Mouse (Mus musculus) adrenal gland, postnatal 25 days (tissue): Measurements from ENCODE around the gene Olfm3. TPM values are rescaled to one million over a fixed set of nuclear protein-coding genes. Genes with fewer than 3 reads are reported as not detected.
A peak's percentile ranks its signal among the peaks of the same experiment; 100 is the strongest.

Experiments used
- DNase-seq: peaks from one replicate; pipeline ENCODE4 v3.0.0; 2021; ENCODE audit warnings: mixed read lengths
- long read RNA-seq: library from polyadenylated mRNA; stranded (forward); transcript quantifications from one replicate; pipeline ENCODE4 v2.0.0, GENCODE M21; 2021
- total RNA-seq: library from RNA; stranded (reverse); gene quantifications from 2 replicates; pipeline ENCODE4 v1.2.3, GENCODE M21; 2021

Olfm3 gene
- 1.4 and 4.0 TPM in 2 replicates for total RNA-seq
- long read RNA-seq, full-length matches to known transcripts = 4 of 6 reads
- long read RNA-seq, partial matches to known transcripts = 2 of 6 reads
- long read RNA-seq, other reads (novel, unspliced or antisense) = 0 of 6 reads

DNA sequence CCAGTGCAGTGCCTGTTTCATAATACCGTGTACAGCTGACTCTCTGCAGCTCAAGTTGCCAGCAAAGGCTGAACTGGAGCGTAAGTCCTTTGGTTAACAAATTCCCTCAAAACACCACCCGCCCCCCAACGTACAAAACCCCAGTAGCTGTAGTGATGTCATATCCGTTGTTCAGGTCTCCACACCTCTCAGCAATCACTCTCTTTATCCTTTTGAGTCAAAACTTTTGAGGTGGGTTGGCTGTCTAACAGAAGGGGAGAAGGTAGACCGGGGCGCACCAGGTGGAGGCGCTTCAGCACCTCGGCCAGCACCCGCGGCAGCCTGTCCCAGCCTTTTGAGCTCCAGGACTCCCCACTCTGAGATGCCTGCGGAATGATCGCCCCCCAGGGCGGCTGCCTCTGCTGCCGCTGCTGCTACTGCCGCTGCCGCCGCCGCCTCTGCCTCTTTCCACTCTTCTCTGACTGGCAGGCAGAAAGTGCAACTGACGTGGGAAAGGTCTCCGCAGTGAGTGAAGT lies at the start of gene Olfm3:
TSS of gene Olfm3 (plus strand) at position 155 of the 515 bp plus-strand sequence.
- DNase-seq = peak; percentile 54

DNA sequence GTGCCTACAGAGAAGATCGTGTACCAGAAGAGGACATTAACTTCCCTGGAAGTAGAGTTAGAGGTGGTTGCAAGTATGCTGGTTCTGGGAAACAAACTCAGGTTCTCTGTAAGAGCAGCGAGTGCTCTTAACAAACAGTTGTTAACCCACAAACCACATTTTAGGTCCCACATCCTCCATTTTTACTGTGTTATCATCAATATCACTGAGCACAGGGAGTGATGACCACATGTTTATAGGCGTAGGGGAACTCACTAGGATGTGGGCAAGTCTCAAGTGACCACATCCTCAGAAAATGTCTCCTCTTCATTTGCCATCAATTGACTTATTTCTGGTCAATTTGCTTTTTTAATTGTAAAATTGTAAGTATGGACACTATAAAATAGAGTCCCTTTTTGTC lies 14.1 kb upstream of the Olfm3 start:
- no peak for DNase-seq

DNA sequence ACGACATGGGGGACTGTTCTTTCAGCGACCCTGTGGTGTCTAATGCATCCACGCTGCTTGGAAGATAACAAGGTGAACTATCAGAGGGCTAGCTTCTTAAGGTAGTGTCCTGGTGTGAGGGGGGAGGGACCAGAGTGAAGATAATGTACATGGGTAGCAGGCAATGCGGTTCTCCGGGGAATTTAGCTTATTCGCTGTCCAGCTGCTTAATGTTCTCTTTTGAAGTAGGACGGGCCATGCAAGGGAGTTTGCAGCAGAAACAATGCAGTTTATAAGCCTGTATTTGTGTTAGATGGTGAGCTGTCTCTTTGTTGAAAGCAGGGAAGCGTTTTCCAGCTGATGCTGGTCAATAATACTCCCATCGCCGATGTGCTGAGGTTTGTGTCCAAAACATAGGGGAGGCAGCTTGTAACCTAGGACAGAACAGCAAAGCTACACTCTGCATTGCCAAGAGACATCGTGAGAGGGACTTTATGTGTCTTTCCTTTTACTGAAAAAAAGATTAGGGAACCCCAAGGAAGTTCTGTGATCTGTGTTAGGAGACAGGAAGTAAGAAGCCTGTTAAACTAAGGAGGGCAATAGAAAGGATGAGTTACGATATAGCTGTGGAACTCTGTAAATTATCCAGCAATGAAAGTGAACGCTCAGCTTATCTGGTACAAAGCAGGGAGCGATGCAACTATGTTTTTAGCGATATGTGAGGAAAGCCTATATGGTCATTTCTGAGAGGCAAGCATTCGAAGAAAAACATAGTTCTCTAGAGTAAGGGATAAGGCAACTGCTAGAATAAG lies 950 bp downstream of the Olfm3 start:
- no peak for DNase-seq

DNA sequence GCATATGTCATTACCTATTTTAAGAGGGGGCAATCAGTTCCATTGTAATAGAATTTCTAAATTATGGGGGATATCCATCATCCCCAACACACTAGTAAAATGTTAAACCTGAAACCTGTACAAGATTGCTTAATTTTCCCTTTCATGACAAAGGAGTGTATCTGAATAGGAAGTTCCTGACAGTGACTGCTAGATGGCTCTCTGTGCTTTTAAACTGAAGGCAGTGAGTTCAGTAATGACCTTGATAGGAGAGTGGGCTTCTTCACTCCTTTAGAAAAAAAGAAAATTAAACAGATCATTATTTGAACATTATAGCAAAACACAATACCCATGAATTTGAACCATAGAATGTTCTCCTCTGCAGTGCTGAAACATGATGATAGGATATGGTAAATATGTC lies 3.7 kb downstream of the Olfm3 start:
- DNase-seq = no peak

DNA sequence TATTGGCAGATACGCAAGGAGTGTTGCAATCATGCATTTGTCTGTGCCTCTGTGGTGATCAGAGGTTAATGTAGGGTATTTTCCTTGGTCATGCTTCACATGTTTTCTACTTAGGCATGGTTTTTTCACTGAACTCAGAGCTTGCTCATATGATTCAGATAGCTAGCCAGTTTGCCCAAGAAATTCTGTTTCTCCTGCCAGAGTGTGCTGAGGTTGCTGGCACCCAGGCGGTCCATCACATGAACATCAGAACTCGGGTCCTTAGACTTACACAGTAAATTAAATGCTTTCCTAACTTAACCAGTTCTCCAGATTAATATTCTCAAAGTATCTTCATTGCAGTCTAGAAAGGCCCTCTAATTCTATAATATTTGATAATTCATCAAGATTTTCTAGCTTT lies 5.0 kb downstream of the Olfm3 start:
- DNase-seq = no peak

DNA sequence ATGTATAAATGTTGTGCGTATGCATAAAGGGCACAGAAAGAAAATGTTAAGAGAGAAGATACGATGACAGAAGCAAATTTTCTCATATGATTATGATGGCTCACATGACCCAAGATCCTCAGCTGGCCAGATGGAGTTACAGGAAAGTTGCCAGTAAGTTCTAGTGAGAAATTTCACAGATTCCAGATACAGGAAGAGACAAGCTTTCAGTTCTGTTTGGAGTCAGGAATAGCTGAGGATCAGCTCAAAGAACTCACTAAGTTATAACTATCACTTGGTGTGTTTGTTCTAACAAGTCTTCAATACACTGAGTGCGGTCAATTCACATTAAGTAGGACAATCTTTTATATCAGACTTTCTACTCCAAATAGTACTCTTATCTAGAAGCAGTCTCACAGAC lies 16.2 kb downstream of the Olfm3 start:
- no peak for DNase-seq

DNA sequence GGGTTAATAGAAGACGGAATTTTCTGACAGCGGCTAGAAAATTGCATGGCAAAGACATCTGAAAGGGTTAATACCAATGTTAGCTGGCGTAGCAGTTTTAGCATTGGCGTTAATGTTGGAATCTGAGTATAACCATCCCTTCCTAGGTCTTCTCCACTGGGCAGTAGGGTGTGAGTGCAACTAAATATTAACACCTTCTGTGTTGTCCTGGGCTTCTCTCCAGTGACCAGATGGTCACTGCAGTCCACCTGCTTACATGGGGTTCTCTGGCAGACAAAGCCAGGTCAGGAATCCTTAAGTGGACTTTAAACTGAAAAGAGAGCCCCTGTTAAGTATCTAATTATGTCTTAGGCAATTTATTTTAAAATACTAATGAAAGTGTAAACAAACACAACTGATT lies 25.7 kb downstream of the Olfm3 start:
- no peak for DNase-seq

DNA sequence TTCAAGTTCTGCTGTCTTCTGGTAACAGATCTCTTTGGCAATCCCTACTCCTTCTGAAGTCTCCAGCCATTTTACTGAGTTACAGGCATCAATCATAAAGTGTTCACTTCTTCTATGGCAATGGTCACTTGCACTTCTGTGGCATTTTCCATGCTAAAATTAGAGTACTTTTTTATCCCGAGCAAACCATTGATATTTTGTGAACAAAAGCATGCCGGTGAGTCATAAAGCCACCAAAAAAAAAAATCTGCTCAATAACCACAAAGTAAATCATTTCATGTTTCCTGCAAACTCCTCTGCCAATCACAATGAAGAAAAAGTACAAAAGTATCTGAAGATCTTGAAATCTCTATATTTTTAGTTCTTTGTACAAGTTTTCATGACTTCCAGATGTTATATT lies 26.5 kb downstream of the Olfm3 start:
- no peak for DNase-seq

DNA sequence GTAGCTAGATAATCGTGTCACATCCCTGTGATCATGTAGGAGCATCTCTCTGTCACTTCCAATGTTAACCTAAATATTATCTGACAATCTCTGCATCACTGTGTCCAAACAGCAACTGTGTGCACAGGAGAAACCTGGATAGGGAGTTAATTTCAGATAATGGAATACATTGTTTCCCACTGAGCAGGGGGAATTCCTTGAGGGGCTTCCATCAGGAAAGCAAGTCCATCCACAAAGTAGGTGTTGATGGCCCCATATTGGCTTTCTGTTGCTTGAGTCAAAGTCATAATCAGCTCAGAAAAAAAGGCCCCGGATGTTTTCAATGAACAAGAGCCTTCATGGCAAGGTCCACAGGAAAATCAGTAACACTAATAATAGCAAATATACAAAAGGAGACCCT lies 26.9 kb downstream of the Olfm3 start:
- no peak for DNase-seq

DNA sequence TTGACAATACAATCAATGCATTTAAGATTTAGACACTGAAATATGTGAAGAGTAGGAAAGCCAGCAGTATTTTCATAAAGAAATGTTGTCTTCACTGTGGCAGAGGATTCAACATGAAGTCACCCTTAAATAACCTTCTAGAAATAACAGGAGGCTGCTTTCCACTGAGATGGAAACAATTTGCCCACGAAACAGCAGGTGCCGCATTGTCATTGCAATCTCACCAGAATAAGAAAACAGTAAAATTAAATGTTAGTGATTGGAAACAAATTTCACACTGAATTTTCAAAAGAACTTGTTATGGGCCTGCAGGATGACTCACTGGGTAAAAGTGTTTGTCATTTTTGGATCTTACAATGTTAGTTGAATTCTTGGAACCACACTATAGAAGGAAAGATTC lies 29.0 kb downstream of the Olfm3 start:
- no peak for DNase-seq

DNA sequence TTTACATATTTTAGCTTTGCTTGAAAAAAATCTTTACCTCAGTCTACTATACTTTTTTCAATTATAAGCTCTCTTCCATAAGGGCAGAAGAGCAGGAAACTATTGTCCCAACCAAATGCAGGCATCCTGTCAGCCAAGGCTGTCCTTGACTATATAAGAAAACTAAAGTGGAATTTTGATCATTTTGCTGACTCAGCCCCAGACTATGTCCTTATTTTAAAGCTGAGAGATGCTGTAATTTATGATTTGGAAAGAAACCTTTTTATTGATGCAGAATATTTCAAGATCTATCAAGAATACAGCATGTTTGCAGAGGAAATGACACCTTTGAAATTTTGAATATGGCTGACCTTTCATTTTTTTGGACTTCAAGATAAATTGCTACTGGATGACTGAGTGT lies 51.0 kb downstream of the Olfm3 start:
- no peak for DNase-seq

DNA sequence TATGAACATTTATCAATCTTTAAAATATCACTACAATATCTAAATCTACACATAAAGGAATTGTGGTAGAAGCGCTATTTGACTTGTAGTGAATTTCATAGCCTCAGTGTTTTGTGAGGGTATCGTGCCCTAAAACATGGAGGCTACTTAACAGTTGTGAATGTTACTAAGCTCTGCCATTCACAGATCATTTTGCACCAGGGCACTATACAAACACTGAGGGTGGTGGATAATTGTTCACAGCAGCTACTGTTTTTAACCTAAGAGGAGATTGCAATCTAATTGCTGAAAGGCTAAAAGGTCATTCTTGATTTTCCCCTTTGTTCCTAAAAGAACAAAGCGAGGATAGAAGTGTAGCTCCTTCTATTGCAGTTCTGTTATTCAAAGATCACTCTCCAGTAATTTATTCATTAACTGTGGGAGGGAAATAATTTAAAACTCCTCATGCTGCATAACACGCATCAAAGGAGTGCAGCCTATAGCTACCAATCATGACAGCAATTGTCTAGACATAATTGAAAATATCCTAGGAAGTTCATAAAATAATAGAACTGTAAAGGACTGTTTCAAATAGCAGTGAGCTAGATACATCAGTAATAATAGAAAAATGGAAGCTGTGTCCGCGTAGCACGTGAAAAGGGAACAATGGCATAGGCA lies 55.6 kb downstream of the Olfm3 start:
- no peak for DNase-seq

DNA sequence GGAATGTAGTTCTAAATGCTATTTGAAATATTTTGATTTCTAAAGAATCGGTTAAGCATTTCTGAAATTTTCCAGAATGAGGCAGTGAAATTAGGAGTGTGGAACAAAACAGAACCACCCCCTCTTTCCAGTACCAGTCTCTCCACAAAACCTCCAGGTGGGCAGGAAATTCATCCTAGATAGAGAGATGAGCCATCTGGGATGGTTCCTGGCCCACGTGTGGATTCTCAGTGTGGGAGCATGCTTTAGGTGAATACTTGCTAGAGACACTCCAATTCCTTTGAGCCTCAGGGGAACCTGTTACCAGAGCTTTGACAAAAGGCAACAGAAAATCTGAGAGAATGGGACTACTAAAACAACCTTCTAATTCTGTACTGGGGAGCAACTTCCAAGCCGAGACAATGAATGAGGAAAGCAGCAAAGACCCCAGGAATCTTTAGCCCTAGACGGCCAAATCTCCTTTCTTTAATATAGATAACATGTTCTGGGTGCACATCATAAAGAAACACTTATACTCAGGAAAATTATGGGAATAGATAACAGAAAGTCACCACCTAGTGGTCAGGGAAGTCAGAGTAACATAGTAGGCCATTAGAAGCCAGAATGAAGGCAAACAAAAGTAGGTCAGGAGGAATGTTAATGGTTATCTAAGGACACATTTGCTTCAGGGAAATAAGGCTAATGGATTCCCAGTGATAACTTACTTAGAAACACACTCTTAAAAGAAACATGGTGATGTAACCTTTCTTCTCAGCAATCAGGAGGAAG lies 58.6 kb downstream of the Olfm3 start:
- no peak for DNase-seq

DNA sequence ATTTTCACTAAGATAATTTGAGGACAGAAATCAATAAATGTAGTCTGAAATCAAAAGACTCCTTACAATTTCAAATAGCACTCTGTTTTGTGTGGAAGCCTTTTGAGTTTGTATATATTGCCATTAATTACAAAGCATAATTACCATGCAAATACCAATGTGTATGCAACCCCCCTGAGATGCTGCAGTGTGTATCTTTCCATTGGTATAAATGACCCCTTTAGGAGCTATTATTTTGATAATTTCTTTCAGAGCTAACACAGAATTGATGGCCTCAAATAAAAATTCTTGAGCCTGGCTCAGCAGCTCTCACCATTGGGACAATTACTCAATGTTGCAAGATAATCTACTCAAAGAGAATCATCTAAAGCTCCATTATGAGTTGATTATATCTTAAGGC lies 67.3 kb downstream of the Olfm3 start:
- DNase-seq = no peak

DNA sequence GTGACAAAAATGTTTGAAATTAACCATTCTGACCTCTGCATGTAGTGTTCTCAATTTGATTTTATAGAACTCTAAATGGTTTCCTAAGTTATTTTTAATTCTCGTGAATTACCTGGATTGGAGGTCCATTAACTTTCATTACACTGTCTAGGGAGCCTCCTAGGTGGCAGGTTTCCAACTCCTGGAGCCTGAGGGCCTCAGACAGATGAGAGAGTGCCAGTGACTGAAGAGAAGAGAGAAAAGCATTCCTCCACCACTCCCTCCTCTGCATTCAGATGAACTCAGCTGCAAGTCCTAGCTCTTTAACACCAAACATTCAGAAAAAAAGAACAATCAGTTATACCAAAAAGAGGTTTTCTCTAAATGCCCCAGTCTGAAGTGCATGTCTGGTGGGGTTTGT lies 68.6 kb downstream of the Olfm3 start:
- no peak for DNase-seq

DNA sequence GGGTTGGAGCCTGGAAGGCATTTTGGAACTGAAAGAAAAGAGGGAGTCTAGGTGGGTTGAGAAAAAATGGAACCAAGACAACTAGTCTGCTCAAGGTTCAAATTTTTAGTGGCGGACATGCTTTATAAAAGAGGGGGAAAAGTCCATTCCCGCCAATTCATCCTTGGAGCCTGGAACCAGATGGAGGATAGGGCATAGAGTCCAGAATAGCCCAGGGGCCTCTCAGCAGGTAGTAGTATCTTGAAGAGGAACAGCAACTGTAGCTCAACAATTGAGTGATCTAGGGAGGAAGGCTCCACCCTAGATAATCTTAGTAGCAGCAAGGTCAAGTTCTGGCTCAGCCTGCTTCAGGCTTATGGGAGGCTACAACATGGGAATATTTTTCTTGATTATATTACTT lies 87.0 kb downstream of the Olfm3 start:
- DNase-seq = no peak

DNA sequence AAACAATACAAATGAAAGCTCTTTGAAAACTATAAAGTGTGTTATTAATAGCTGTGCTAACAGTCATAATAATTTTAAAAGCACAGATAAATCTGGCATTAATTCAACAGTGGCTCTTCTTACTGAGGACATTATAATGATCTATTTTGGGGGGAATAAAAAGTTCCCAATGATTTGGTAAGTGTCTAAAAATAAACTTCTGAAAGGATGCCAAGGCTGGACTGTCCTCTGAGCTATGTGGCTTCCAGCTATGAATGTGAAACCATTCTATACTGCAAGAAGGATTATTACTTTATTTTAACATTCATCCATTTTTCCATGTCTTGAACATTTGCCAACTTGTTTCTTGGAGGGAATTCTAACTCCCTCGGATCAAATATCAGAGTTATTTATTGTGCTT lies 92.1 kb downstream of the Olfm3 start:
- no peak for DNase-seq

DNA sequence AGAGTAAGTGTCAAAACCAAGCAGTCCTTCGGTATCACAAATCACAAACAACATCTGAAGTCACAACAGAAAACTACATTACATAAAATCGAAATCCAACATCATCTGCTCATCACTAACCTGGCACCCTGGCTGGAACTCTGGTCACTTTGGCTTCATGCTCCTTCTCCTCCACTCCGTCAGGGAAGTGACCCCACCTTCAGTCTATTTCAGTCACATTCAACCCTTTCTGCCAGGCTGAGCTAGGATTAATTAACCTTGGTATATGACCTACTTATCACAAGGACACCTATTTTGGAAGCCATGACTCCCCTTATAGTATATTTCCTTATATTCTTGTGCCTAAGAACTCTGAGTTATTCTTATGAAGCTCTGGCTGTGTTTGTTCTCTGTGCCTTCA lies 123.7 kb downstream of the Olfm3 start:
- no peak for DNase-seq

DNA sequence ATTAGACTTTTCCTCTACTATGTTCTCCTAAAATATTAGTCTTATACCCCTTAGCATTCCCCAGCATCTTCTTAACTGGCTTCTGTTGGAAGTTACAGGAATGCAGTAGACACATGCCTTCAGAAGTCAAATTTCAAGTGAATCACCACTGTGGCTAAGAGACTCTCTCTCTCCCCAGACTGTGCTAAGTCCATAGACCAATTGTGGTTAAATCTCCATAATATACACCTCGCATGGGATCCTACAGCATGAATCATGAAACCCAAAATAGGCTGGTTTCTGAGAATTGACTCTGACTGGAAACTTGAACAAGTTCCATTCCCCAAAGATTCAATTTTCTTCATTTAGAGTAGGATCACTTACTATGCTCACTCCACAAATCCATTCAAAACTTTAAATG lies 124.2 kb downstream of the Olfm3 start:
- DNase-seq = no peak

DNA sequence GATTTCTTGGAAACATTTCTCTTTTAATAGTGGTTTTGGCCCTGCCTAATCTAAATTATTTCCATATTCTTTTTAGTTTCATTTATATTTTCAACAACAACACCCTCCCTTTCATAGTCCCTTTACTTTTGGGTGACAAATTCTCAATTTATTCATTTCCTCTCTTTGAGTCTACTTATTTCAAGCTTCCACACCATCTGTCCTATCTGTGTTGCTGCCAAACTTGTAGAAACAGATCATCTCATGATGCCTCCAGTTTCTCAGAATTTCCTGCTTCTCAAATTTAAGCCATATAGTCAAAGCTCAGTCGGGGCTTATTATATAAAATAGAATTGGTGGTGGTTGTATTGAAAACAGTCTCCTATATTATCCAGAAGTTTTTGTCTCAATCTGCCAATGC lies 124.7 kb downstream of the Olfm3 start:
- DNase-seq = no peak

DNA sequence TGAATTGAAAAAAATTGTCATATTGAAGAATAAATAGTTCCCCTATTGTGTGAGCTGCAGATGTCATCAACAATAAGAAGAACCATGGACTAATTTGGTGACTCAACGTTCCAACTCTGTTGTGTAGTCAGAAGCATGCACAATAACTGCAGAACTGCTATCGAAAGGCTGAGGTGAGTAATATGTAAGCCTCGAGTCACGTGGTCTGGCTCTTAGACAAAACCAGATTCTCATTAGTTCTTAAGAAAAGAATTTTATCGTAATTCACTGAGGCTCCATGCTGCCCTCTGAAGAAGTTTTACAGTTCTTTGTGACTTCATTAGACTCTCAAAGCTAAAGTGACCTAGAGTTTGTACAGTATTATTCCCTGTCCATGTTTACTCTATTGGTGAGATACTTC lies 145.2 kb downstream of the Olfm3 start:
- no peak for DNase-seq

DNA sequence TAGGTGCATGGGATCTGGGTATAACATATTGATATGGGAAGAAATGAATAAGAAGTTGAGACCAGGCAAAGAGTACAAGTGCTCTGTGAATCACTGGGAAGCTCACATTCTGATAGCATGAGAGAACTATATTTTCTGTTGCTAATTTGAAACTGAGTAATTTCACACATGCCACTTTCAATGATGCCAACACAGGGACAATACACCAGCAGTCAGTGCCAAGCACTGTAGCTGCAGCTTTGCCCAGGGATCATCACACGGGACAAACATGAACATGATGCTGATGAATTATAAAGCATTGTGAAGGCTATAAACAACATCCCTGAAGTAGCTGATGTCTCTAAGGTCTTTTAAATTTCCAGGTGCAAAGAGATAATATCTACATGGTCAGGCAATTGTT lies 161.0 kb downstream of the Olfm3 start:
- no peak for DNase-seq
